Mouse (Mus musculus) left cerebral cortex, postnatal 4 days (tissue): ENCODE results near the gene Colq. TPM values are rescaled to one million over a fixed set of nuclear protein-coding genes. Genes with fewer than 3 reads are reported as not detected.
"Not testable (repeated sequence)": the region's sequence is repeated elsewhere in the genome, so short reads cannot be mapped to it uniquely, and the experiment has no call there.

Source experiments
- DNase-seq: peaks from one replicate; pipeline ENCODE4 v3.0.0-alpha.2; 2022
- intact Hi-C: fragments of 180-260 bp; cut with DNase I; formaldehyde crosslinking; loops from one replicate; pipeline ENCODE4 v1.15.1; 2025
- total RNA-seq, 2 experiments: library from RNA; stranded (reverse); gene quantifications; 2 replicates each; pipeline ENCODE4 v1.2.3; 2021

The Colq gene
- total RNA-seq: under 1 TPM; 0.16 to 0.18 TPM

GRCm38 (mm10) chr14:31591243-31591642 lies at the start of gene Colq:
TSS of gene Colq (minus strand) at chr14:31591343.
- DNase-seq: no peak
- intact Hi-C loops: no loop called here

DNA sequence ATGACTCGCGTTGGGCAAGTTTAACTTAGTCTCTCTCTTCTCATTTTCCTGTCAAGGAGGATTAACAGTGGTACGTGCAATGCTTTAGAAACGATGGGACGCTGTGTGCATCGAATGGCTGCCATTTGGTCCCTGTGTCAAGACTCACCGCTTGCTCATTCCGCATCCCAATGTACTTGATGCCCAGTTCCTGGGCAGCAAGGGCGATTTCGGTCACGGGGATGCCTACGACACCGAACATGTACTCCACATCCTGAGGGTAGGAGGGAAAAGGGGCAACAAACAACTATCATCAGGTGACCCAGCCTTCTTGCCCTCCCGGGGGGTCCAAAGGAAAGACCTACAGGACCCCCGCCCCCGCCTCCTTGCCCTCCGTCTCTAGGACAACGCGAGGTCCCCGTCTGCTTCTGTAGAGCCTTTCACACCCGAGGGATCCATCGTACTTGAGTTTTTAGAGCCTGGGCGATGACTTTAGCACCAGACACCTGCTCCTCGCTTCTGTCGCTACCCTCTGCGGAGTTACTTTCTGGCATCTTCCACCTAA lies 49.3 kb upstream of the Colq start, which contains the start of gene Gm49387:
Gene Gm49387 (minus strand): TSS at position 533 of the 544 bp plus-strand sequence.
- DNase-seq: peak; percentile 41
- intact Hi-C loops: no loop called here

GRCm38 (mm10) chr14:31630677-31631076 lies 39.5 kb upstream of the Colq start:
- DNase-seq: no peak
- intact Hi-C loops: no loop called here

DNA sequence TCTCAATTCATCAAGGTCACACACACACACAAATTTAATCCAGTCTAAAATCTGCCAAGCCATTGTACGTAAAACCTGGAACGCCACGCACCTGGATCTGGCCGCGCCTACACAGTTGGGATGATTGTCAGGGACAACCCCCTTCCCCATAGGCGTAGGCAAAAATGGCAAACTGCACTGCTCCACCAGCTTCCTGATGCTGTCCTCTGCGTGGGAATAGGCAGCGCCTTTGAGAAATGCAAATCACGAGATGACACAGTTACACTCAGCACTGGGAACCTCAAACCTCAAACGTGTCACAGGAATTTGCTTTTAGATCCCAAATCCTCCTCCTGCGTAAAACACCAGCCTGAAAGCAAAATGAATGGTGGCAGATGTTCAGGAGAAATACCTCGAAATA lies 31.6 kb upstream of the Colq start:
- intact Hi-C loops: no loop called here

GRCm38 (mm10) chr14:31620591-31621223 lies 29.6 kb upstream of the Colq start:
- no peak for DNase-seq
- intact Hi-C loops: no loop called here

More for the DNA sequence above, 31.6 kb upstream of the Colq start:
- DNase-seq: no peak

- intact Hi-C loops: no loop called here
- no peak for DNase-seq
Observed at GRCm38 (mm10) chr14:31617997-31618396, 26.9 kb upstream of the Colq start.

- DNase-seq: no peak
- intact Hi-C loops: no loop called here
Observed at GRCm38 (mm10) chr14:31617204-31617603, 26.1 kb upstream of the Colq start.

DNA sequence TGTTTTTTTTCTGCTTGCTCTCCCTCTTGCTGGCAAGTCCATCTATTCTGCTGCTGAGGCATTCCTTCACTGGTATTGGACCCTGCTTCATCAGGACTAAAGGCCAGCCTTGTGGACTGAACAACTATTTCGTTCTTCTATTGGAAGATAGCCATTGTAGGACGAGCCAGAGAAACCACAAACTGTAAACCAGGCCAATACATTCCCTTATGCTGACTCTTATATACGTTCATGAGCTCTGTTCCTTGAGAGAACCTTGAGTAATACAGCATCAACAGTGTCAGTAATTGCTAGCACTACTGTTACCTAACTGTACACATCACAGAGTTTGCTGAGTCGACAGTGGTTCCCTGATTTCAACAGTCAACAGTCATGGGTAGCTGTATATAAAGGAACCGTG lies 22.5 kb upstream of the Colq start:
- intact Hi-C loops: no loop called here

DNA sequence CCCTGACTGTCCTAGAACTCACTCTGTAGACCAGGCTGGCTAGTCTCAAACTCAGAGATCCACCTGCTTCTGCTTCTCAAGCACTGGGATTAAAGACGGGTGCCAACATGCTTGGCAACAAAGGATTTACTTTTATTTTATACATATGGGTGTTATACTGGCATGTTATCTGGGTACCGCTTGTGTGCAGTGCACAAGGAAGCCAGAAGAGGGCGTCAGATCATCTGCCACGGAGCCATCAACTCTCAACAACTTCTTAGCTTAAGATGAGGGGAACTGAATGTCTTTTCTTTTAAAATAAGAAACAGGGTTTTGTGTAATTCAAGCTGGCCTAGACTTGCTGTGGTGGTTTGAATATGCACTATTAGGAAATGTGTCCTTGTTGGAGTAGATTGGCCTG lies 20.8 kb upstream of the Colq start:
- intact Hi-C loops: no loop called here
- no peak for DNase-seq

More for the DNA sequence above, 22.5 kb upstream of the Colq start:
- DNase-seq: no peak

DNA sequence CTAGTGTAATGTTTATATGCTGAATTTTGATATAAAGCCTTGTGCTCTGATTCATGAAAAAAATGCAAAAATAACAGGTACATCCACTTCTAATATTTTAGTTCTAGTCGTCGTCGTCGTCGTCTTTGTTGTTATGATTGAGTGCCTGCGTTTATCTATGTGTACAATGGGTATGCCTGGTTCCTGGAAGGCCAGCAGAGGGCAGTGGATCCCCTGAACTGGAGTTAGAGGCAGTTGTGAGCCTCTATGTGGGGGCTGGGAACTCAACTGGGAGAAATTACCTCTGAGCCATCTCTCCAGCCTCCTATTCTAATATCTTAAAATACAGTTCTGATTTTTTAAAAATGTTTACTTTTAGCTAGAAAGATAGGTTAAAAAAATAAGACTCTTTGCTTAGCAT lies 14.4 kb upstream of the Colq start:
- no peak for DNase-seq
- intact Hi-C loops: loop anchor here (10.0 kb wide), 1 partner anchor 111 kb away; the partner anchor contains the start of genes Eaf1 and Mettl6

DNA sequence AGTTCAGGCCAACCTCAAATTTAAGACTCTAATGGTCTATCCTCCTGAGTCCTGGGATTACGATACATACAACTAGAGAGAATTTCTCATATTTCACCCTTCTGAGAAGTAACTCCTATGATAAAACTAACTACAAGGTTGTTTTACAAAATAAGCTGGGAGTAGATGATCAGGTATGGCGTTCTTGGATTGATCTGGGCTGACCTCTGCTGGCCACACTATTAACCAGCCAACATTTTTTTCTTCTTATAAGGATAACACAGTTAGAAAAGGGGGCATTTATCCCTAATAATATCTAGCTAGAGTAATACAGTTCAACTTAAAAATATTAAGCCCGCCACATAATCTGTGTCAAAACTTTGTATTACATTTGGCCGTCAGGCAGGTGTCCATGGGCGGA lies 13.8 kb upstream of the Colq start:
- peak; percentile 21 for DNase-seq
- intact Hi-C loops: loop anchor here (10.0 kb wide), 1 partner anchor 110 kb away; the partner anchor contains the start of genes Eaf1 and Mettl6

GRCm38 (mm10) chr14:31602616-31602979 lies 11.5 kb upstream of the Colq start:
- intact Hi-C loops: loop anchor here (10.0 kb wide), 1 partner anchor 108 kb away; the partner anchor contains the start of genes Eaf1 and Mettl6
- DNase-seq: not testable (repeated sequence)

GRCm38 (mm10) chr14:31601908-31602615 lies 10.9 kb upstream of the Colq start:
- intact Hi-C loops: loop anchor here (10.0 kb wide), 1 partner anchor 107 kb away; the partner anchor contains the start of genes Eaf1 and Mettl6
- no peak for DNase-seq

DNA sequence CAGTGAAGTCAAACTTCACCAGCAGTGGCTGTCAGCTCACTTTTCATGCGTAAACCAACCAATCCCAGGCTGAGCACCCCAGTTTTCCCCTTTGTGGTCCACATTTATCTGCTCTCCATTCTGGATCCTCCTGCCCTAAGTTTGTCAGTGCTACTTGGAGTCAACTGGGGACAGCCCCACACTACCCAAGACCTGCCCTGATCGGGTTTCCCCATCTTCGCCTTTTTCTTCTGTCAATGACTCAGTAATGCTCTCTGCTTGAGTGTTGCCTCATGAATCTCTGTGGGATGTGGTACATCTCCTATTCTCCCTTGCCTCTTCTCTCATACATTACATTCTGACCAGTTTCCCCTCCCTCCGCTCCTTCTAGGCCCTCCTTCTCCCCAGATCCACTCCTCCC lies 6.3 kb upstream of the Colq start:
- intact Hi-C loops: no loop called here

GRCm38 (mm10) chr14:31596408-31596807 lies 5.3 kb upstream of the Colq start:
- intact Hi-C loops: no loop called here
- no peak for DNase-seq

More for the DNA sequence above, 6.3 kb upstream of the Colq start:
- no peak for DNase-seq

GRCm38 (mm10) chr14:31594693-31595092 lies 3.5 kb upstream of the Colq start:
- intact Hi-C loops: no loop called here
- DNase-seq: no peak

DNA sequence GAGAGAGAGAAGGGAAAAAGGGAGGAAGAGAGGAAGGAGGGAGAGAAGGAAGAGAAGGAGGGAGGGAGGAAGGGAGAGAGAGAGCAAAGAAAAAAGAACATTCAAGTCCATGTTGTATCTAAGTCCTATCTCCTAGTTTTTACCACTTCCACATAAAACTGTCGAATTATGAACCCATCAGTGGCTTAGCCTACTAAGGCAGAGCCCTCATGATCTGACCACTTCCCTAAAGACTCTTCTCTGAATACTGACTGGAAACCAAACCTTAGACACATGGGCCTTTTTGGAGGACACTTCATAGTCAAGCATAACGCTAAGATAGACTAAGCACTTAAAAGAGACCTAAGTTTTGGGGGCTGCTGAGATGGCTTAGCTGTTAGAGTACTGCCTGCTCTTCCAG lies 1.9 kb upstream of the Colq start:
- intact Hi-C loops: no loop called here
- no peak for DNase-seq

GRCm38 (mm10) chr14:31586451-31586850 lies 4.7 kb downstream of the Colq start:
- intact Hi-C loops: no loop called here
- DNase-seq: no peak

- DNase-seq: no peak
- intact Hi-C loops: no loop called here
Observed at GRCm38 (mm10) chr14:31583082-31583481, 8.1 kb downstream of the Colq start.

DNA sequence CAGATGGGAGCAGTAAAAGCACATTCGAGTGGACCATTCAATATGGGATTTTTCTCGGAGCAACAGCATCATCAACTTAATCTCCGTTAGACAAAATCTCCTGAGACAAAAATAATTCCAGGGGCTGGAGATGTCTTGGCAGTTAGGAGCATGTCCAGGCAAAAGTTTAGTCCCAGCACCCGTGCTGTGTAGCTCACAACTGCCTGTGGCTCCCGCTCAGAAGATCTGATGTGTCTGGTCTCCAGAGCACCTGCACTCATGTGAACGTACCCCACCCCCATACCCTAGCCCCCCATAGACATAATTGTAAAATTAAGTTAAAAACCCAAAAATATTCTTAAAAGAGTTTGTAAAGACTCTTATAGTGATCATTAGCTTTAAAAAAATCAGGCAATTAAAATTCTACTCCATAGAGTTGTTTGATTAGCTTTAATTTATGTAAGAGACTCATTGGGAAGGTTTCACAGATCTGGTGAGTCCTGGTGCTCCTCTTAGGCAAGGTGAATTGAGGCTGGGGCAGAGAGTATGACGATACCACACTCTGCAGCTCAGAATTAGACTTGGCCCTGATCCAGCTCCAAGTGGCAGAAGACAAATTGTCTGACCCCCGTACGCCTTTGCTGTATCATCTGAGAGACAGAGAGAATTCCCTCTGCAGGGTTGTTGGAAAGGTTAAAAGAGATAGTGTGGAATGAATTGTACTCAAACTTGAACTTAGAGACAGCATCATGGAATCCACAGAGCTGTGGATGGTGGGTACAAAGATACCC lies 13.0 kb downstream of the Colq start:
- intact Hi-C loops: no loop called here

More for the DNA sequence above, 13.0 kb downstream of the Colq start:
- no peak for DNase-seq
